Mouse (Mus musculus) C2C12 (cell line): ENCODE results near the gene Hmmr.

Experiments used
- CEBPB ChIP-seq: IDR thresholded peaks from one replicate; pipeline ENCODE4 v1.6.1; 2011; ENCODE audit warnings: low read depth, mild to moderate bottlenecking, control low read depth, moderate library complexity
- CTCF ChIP-seq: IDR thresholded peaks from one replicate; pipeline ENCODE4 v1.5.1; 2011; ENCODE audit not compliant: control insufficient read depth, insufficient read depth, insufficient read length
- FOSL1 ChIP-seq: IDR thresholded peaks from one replicate; pipeline ENCODE4 v1.8.0; 2011; ENCODE audit warnings: mild to moderate bottlenecking, low read length; ENCODE audit not compliant: poor library complexity, insufficient read depth, severe bottlenecking
- MAX ChIP-seq: IDR thresholded peaks from one replicate; pipeline ENCODE4 v1.6.1; 2011; ENCODE audit warnings: mild to moderate bottlenecking, control low read depth
- MYOD1 ChIP-seq: IDR thresholded peaks from one replicate; pipeline ENCODE4 v1.6.1; 2011; ENCODE audit warnings: low read depth; ENCODE audit not compliant: control insufficient read depth, insufficient read length
- MYOG ChIP-seq: IDR thresholded peaks from one replicate; pipeline ENCODE4 v1.6.1; 2011; ENCODE audit not compliant: control insufficient read depth, insufficient read length; ENCODE audit errors: extremely low read depth
- USF1 ChIP-seq: IDR thresholded peaks from one replicate; pipeline ENCODE4 v1.6.1; 2011; ENCODE audit warnings: low read depth, mild to moderate bottlenecking, control low read depth, moderate library complexity

DNA sequence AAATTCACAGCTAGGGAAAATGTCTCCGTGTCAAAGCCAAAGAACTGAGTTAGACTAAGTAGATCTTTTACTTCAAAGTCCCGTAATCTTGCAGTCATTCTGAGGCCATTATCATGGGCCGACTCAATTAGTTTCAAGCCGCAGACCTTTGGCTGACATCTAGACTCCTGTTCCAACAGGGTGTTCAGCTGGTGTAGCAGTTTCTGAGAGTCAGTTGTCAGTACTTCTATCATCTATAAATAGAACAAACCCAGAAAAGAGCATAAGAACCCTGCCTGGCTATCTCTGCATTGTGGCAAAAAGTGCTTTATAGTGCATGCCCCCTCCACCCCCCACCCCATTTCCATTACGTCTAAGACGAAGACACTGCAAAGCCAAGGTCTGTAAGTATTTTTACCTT, 20.6 kb upstream of the Hmmr start:
- TF ChIP-seq CTCF (no peak), CEBPB (no peak), MAX (no peak), MYOD1 (no peak), USF1 (no peak), MYOG (no peak), FOSL1 (no peak)
